Mouse (Mus musculus) 416B (cell line): ENCODE data around the gene Gata3.
A peak's percentile ranks its signal among the peaks of the same experiment; 100 is the strongest.

Experiments used
- DNase-seq: peaks from one replicate; pipeline ENCODE4 v3.0.0; 2011; ENCODE audit warnings: low read depth

Gene Gata3

DNA sequence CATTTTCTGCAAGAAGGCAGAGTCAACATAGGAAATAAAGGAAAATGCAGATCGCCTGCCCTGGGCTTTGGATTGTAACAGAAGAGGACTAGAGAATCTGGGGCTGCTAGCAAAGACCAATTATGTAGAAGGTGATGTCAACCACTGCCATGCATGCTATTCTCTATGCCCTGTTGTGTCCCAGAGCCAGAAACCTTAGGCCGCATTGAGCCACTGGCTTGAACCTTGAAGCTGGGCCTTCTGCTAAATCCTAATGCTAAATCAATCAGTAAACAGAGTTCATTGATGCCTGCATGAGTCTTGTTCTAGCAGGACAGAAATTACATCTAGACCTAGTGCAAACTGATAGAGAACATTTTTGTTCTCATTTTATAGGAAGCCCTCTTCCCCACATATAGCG lies 3.8 kb downstream of the Gata3 start:
- DNase-seq = no peak

DNA sequence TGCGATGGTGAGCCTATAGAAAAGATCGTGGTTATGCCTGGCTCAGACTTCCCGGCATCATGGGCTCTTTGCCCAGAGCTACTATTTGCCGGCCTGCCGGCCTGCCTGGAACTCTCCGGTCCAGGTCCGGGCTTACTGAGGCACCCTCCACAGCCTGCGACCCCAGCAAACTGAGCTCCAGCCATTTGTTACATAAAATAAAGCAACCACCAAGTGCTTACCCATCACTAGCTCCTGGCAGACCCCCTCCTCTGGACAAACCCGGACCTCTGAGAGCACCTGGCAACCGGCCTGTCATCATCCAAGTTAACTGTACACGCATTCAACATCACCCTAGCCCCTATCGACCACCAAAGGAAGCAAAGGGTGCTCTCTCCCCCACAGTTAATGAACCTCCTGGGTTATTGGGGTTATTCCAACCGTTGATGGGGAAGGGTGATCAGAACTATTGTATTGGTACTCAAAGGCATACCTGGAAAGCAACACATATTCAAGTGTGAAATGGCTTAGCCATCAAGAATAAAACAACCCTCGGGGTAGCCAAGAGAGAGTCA lies 4.5 kb downstream of the Gata3 start:
- DNase-seq = no peak

DNA sequence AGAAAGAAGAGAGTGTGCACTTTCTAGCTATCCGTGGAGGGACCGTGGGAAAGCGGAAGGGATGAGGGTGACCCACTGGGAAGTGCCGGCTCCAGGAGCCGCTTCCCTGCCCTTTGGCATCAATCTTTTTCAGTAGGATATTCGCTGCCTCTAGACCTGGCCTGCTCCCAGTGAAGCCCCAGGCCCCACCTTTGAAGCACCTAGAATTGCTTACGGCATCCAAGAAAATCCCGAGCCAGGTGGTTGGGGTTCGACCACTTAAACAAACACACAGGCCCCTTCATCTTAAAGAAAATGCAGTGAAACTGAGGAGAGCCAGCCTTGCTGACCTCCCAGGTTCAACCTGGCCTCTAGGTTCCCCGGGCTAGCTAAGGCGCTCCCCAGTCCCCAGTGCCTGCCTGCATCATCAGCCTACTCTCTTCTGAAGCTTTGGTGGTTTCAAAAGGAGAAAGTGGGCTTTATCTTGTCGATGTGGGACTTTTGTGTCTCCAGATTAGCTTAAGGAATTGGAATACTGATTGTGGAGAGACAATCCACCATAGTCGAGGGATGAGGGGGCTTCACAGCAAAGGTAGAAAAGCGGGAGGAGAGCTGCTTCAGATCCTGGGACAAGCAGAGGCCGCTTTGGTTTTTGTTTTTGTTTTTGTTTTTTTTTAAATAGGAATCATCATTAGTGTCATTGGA lies 5.2 kb downstream of the Gata3 start:
- no peak for DNase-seq

DNA sequence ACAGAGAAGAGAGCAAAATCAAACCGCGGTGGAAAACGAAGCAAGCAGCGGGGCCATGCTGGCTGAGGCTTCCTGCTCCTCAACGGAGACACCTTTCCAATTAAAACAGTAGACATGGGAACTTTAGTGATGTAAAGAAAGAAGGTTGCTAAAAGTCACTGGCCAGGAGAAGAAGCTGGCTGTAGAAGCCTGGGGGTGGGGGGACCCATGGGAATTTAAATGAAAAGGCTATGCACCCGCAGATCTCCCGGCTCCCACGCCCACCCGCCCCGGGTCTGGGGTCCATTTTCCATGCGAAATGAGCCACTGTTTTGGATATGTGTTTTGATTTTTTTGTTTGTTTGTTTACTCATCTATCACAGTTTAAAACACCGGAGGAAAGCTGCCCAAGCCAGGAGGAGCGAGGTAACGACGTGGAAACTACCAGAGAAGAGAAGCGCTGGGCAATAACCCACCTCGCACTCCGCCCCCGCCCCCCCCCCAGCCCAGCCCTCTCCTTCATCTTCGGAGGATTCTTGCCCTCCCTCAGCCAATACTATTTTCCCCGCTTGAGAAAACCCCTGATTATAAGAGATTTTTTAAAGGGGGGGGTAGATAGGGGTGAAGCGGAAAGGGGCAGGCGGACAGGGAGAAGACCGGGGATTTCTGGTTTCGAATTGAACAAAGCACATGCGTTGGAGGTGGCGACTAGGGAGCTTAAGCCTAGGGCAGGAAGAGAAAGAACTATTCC lies 5.9 kb downstream of the Gata3 start:
- DNase-seq = no peak

DNA sequence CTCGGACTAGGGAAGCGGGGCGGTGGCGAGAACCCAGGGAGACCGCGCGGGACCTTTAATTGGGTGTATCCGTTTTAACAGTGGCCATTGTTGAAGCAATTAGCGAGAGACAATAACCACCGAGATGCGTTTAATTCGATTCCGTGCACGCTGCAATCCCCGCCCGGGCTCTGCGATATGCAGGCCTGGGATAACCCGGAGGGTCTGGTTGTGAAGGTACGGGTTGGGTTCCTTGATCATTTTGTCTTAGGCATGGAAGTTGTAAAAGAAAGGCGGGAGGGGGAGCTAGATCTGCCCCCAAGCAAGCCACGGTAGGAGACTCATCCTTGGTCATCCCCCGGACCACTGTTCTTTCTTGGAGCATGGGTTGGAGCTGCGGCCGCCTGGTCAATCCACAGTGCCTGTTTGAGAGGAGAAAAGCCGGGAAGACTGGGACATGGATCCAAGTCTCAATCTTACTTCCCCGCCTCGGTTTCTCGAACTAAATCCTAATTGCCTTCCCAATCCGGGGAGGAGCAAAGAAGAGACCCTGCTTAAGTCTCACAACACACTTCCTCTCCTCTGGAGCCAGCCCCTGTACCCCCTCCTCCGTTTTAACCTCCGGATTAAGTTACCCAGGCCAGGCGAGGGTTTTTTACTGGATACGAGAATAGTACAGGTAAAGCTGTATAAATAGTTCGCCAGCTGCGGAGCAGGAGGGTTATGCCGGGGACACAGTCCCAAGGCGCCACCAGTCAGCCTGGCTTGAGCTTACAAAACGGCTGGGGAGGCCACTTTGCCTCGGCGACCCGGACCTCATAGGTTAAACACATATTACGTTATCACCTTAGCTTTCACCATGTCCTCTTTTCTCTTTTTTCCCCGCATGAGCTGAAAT lies 6.7 kb downstream of the Gata3 start:
- no peak for DNase-seq

DNA sequence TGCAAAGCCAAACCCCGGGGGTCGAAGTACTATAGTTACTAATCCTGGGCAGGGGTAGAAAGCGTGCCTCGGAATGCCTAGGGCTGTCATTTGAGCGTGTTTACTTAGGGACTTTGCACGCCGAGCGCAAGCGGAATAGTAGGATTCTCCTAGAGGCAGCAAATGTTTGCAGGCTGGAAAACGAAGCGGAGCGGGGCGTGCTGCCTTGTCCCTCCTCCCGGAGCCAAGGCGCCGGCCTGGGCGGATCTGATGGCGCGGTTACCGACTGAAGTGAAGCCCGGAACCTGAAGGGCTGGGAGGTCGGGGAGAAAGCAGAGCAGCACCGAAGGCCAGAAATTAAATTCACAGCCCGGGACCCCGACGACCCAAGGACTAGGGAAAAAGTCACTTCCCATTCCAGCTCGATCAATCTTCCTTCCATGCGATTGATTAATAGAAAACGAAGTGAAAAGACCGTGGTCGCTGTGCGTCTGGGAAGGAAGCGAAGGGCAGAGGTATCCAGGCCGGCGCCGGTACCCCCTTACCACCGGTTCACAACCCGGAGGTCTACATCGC lies 7.4 kb downstream of the Gata3 start:
- DNase-seq = no peak

DNA sequence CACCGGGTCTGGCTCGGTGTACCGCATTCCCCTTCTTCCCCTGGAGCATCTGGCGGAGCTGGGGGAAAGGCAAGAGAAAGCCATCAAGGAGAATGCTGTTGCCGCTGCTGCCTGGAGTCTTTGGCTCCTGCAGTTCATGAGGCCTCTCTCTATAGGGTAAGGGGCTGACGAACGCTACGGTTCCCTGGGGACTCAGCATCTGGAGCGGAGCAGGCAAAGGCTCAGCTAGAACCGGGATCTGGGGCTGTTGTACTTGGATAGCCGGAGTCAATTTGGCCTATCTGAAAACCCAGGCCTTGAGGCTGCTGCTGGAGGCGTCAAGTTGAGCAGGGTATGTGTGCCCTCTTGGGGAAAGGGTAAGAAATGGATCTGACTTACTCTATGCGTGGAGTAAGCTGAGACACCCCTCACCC lies 8.2 kb downstream of the Gata3 start:
- no peak for DNase-seq

DNA sequence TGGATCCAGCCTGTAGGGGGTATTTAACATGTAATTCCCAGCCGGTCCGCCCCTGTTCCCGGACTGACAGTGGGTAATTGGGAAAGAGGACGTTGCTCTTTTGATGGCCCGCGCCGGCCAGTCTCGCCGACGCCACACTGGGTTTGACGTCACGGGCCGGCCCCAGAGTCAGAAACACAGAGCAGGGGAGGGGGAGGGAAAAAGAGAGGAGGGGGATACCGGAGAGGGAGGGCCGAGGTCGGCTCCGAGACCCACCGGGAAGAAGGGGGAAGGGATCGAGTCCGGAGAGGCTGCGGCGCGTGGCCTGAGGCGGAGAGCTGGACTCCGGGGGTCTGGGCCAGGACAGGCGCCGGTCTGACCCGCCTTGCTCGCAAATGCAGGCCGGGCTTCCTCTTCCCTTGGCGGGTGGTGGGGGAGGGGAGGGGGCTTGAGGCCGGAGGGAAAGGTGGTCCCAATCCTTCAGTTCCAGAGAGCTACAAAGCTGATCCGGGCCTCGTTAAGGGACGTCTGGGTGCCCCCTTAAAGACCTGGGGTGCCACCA lies 8.7 kb downstream of the Gata3 start, which contains the start of gene 4930412O13Rik:
TSS of gene 4930412O13Rik (plus strand) at position 202 of the 541 bp plus-strand sequence.
- no peak for DNase-seq

DNA sequence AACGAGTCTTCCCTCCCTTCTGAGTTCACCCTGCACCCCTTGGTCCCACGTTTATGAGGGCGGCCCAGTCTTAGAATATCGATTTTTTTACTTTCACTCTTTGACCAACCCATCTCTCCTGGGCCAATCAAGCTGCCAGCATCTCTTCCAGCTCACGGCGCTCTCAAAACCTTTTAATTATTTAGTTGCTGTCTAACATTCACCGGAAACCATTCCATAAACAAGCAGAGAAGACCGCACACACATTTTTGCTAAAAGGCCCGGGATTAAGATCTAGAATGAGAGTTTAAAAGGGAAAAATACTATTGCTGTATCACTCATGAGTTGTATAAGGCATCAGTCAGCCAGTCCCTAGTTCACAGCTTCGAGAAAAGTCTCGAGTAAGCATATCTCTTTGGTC lies 9.6 kb downstream of the Gata3 start:
- no peak for DNase-seq

DNA sequence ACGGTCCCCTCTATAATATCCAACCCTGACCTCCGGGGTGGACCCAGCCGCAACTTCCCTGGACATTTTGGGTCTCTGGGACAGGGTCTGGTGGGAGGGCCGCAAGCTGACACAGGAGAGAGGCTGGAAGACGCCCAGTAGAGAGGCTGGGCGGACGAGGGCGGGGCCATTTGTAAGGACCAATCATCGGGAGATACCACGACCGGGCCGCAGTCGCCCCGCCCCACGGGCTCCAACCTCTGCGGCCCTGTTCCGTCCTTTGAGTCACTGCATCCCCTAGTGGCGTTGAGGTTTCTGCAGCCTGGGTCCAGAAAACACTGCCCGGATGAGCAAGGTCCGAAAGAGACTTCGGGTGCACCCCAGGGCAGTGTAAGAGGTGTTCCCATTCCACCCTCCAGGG lies 10.3 kb downstream of the Gata3 start:
- peak; percentile 87 for DNase-seq

DNA sequence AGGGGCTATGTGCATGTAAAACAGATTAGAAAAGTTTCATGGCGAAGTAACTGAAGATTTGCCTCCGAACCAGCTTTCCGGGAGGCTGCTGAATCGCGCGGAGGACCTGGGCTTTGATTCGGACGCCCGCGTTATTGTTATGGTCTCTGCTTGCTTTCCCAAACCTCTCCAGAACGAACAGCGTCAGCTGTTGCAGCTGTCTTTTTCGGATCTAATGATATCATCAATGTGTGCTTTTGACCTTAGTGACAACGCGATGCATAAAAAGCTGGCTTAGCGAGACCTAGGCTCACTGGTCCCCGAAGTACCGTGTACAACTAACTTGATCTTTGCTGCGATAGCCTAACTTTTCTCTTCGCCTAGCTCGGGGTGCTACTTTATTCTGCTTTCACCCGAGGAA lies 10.7 kb downstream of the Gata3 start:
- DNase-seq = no peak

DNA sequence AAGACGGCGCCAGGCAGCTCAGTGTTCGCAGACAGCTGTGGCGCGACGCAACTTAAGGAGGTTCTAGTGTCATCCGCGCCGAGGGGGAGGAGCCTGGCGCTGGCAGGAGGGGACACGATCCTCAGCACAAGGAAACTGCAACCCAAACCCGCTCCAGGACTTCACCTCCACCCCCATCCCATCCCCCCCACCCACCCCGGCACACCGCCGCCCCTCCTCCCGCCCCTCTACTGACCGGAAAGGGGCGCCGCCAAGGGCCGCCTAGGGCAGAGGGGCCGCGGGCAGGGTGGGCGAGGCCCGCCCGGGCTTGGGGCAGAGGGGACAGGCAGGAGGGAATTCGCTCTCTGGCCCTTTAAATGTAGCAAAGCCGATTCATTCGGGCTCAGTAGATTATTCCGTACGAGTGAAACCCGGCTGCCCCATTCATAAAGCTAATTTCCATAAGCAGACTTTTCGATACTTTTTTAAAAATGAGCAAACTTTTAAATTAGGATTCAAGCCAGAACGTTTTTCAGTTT lies 11.2 kb downstream of the Gata3 start:
- peak; percentile 36 for DNase-seq

DNA sequence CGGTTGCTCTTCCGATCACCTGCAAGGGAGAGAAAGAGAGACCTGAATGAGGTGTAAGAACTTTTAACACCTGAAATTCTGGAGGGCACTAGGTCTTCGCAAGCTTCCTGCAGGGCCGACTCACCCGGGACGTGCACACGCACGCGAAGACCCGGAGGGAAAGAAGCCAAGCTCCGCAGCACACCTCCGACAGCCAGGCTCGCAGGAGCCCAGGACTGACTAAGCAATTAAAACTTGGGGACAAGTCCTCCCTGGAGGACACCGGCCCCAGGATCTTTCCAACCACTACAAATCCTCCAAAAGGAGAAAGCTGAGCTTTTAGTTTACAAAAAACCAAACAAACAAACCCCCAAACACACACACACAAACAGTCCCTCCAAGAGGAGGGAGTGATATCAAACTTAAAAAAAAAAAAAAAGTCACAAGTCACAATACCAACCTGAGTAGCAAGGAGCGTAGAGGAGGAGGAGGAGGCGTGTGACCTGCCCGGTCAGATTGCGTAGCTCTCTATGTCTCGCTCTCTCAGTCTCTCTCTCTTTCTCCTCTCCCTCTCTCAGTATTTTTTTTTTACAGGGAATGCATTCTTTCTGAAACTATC lies 11.8 kb downstream of the Gata3 start:
- peak; percentile 11 for DNase-seq

DNA sequence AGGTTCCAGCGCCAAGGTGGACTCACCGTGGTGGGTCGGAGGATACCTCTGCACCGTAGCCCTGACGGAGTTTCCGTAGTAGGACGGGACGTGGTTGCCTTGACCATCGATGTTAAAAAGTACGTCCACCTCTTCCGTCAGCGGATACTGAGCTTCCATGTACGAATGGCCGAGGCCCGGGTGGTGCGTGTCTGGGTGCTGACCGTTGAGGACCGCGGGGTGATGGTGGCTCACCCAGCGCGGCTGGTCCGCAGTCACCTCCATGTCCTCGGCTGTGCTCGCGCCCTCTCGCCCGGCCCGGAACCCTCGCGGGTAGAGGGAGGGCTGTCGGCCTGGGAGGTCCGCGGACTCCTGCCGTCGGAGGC lies 12.5 kb downstream of the Gata3 start:
- no peak for DNase-seq

DNA sequence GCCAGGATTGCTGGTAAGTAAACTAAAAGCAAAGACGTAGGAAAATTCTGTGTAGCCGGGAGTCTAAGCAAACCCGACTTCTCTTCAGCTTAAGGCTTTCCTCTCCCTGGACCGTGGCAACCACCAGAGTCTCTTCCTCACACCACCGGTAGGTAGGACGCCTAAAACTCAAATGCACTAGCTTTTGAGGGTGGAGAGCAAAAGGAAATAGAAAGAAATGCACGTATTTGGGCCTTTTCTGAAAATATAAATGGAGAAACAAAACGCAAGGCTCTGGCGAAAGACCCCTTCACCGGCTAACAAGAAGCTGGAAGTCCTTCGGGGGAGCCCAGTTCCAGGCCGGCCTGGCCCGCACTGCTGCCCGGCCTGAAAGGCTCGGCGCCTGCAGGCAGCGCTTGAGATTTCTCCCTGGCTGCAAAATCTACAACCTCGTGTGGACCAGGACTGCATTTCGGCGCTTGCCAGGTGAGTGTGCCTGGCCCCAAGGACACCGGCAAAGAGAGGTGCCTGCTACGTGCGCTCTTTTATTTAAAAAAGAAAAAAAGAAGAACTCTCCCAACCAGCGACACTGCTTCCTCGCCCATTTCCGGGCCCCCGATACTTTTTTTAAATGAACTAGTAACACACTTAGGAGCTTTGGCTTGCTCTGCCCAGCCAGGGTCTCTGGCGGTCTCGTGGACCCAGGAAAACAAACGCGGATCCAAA lies 13.1 kb downstream of the Gata3 start:
- DNase-seq = no peak

DNA sequence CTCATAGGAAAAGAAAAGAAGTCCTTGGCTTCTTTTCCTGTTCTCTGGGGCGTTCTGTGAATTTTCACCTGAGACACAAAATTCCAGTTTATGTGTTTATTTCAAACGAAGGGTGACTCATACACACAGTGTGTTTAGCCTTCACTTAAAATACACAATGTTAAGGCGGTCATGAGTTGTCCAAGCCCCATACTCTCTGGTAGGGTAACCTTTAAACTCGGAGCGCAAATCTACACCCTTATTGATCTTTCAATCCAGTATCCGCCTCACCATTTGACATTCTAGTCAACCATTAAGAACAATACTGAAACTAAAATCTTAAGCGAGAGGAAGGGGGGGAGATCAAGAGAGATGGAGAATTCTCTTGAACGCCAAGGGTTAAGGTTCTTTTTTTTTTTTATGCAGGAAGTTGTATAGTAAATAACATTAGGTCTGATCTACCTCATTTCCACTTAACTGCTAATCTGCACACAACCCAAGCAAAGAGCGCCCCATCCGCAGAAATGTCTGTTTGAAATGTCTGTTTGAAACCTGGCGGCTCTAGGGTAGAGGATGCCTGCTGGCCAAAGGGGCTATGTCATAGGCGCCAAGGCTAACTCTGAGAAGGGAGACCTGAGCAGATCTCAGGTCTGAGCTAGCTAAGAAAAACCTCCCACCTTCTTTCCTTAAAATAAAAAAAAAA lies 14.0 kb downstream of the Gata3 start:
- DNase-seq = no peak

DNA sequence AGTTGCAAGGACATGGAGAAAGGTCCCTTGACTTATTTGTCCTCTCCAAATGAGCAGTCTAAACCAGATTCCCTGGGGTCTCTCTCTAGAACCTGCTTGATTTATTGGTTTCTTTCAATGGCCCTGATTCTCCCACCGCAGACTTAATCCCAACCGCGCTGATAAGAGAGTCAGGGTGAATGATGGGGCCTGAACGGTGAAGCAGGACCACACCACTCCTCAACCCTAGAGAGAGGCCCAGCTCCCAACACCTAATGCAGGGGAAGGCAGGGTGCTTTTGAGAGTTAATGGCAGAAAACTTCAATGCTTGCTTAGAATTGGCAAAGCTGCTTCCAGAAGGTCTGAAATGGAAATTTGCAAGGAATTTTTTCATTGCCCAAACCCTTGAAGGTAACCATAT lies 14.6 kb downstream of the Gata3 start:
- no peak for DNase-seq

DNA sequence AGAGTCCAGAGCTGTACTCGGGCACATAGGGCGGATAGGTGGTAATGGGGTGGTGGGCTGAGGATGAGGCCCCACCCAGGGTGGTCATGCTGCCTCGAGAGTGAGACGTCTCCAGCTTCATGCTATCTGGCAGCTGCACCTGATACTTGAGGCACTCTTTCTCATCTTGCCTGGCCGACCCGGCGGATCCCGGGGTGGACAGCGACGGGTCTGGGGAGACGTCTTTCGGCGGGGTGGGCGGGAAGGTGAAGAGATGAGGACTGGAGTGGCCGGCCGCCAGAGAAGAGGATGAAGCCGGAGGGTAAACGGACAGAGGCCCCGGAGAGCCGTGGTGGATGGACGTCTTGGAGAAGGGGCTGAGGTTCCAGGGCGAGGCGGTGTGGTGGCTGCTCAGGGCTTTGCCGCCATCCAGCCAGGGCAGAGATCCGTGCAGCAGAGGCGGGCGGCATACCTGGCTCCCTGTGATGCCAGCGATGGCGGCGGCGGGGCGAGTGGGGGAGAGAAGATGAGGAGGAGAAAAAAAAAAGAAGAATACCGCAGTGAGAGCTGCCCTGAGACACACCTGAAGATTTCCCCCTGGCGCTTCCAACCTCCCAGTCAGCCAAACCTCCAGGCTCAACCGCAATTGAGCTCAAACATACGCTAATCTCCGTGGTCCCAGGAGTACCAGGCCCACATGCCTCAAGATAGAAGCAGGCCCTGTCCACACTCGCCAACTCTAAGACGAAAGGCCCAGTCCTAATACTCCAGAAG lies 15.2 kb downstream of the Gata3 start:
- no peak for DNase-seq

DNA sequence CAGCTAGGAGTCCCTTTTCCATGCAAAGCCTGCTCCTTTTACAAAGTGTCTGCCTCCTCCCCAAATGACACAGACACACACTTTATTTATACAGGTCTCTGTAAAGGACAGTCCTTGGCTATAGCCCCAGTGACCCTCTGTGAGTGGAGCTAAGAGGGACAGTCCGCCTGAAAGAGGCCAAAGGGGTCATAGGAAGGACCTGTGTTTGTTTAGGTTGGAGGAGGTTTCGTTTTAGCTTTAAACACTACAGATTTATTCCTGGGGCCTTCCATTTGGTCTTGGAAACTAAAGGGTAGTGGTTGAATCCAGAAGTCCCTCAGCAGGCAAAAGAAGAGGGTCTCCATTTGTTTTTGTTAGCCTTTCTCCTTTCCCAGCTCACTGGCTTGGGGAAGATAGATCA lies 16.1 kb downstream of the Gata3 start:
- no peak for DNase-seq
